Comparison of ENCODE assay signal across 8 mouse cellular contexts in genomic region chr10:128495270-128495669, GRCm38 (mm10). TPM values are rescaled to one million over a fixed set of nuclear protein-coding genes. Genes with fewer than 3 reads are reported as not detected.
DNase-seq lines count a peak whose midpoint lies in the region; ATAC-seq and TF ChIP-seq lines count a peak whose summit lies in the region.
"Had no signal": no experiment of that assay in that cellular context is flagged by ENCODE, and none has a peak within 500 bp of the region (broad histone marks: within the 10 kb centered on the region; RNA-seq: fewer than 3 reads in every experiment).

No protein-coding gene starts in this region.

- TF ChIP-seq POLR2A in myocyte (IDR thresholded peaks at IDR 0.05; ENCODE audit: insufficient read length, low read depth), result no peak

- H3K4me2 ChIP-seq in kidney, embryonic 15.5 days, result peak overlapping the region; percentile 83
- peak overlapping the region; percentile 86 for H3K4me2 ChIP-seq in hindbrain, embryonic 15.5 days
- peak overlapping the region; percentile 96 for H3K4me2 ChIP-seq in myocyte (ENCODE audit: low read depth)

- H3ac ChIP-seq in myocyte (ENCODE audit: control insufficient read depth, insufficient read length), result peak overlapping the region; percentile 12

- no peaks in the 10 kb centered on the region for H3K9me3 ChIP-seq in kidney, embryonic 15.5 days (replicated peaks)
- H3K9me3 ChIP-seq in hindbrain, embryonic 15.5 days, result no peaks in the 10 kb centered on the region

- H3K27ac ChIP-seq in kidney, embryonic 15.5 days, result 0 out of 2 replicates have a peak overlapping the region, but pooled peaks have one; percentile 100
- H3K27ac ChIP-seq in hindbrain, embryonic 15.5 days (replicated peaks), result peak overlapping the region; percentile 98; the same call in 1 of the 2 replicates

- WGBS in kidney, embryonic 15.5 days, result 76% methylated on average over 2 of the region's 2 CpGs
- WGBS in hindbrain, embryonic 15.5 days, result 75% methylated on average over 2 of the region's 2 CpGs

- H3K4me3 ChIP-seq in kidney, embryonic 15.5 days (replicated peaks), result peak overlapping the region; percentile 89
- H3K4me3 ChIP-seq in hindbrain, embryonic 15.5 days, result peak overlapping the region; percentile 55
- H3K4me3 ChIP-seq in myocyte, result peak overlapping the region; percentile 98

- no peaks in the 10 kb centered on the region for H3K27me3 ChIP-seq in kidney, embryonic 15.5 days
- H3K27me3 ChIP-seq in hindbrain, embryonic 15.5 days, result no peaks in the 10 kb centered on the region
- no peaks in the 10 kb centered on the region for H3K27me3 ChIP-seq in myocyte (ENCODE audit: control insufficient read depth, insufficient read depth, insufficient read length)

- H3K9ac ChIP-seq in kidney, embryonic 15.5 days, result 0 out of 2 replicates have a peak overlapping the region, but pooled peaks have one; percentile 83
- H3K9ac ChIP-seq in hindbrain, embryonic 15.5 days, result 0 out of 2 replicates have a peak overlapping the region, but pooled peaks have one; percentile 79

- H3K4me1 ChIP-seq in kidney, embryonic 15.5 days, result peaks cover 66% of the 10 kb centered on the region
- H3K4me1 ChIP-seq in hindbrain, embryonic 15.5 days (replicated peaks), result peaks cover 59% of the 10 kb centered on the region

- no peak for ATAC-seq in kidney, embryonic 15.5 days (replicated peaks; ENCODE audit: low FRiP score)
- ATAC-seq in hindbrain, embryonic 15.5 days (ENCODE audit: low FRiP score, low read depth), result no peak
- no peak for ATAC-seq in cerebellum, adult (ENCODE audit: insufficient number of reproducible peaks, low FRiP score, low TSS enrichment)

- H3K79me2 ChIP-seq in myocyte (ENCODE audit: control insufficient read depth, insufficient read depth), result peaks cover 47% of the 10 kb centered on the region

- peaks cover 17% of the 10 kb centered on the region for H3K36me3 ChIP-seq in kidney, embryonic 15.5 days
- peaks cover 12% of the 10 kb centered on the region for H3K36me3 ChIP-seq in hindbrain, embryonic 15.5 days
- H3K36me3 ChIP-seq in myocyte (ENCODE audit: control insufficient read depth, insufficient read depth), result peaks cover 13% of the 10 kb centered on the region

- no peak for DNase-seq in kidney, postnatal 36 days
- peak; percentile 49 for DNase-seq in adipocyte (ENCODE audit: low spot score)
- DNase-seq in layer of hippocampus, adult 9-10 months (ENCODE audit: low spot score), result no peak
- DNase-seq: lung, postnatal 4 days had no signal

TF ChIP-seq in myocyte, 11 proteins besides CTCF, POLR2A, EP300 and RAD21:
- TF ChIP-seq MYOD1 (IDR thresholded peaks at IDR 0.05; ENCODE audit: control insufficient read depth in 1 of 3, insufficient read length in 2 of 3, low read depth in 2 of 3), result no peak
- no peak for TF ChIP-seq USF1 (IDR thresholded peaks at IDR 0.05; ENCODE audit: low read depth)
- no peak for TF ChIP-seq TCF12 (IDR thresholded peaks at IDR 0.05; ENCODE audit: insufficient read depth, poor library complexity, severe bottlenecking)
- TF ChIP-seq SRF (IDR thresholded peaks at IDR 0.05; ENCODE audit: control insufficient read depth, insufficient read length, low read depth), result no peak
- TF ChIP-seq MYOG (IDR thresholded peaks at IDR 0.05; ENCODE audit: control insufficient read depth in 1 of 3, insufficient read depth in 1 of 3, insufficient read length in 2 of 3, low read depth in 2 of 3), result no peak
- TF ChIP-seq MAX (IDR thresholded peaks at IDR 0.05; ENCODE audit: low read depth), result no peak
- no peak for TF ChIP-seq E2F4 (IDR thresholded peaks at IDR 0.05; ENCODE audit: insufficient read depth)
- TF ChIP-seq TCF3 (IDR thresholded peaks at IDR 0.05; ENCODE audit: insufficient read length, low read depth), result no peak
- TF ChIP-seq POLR2AphosphoS2 (IDR thresholded peaks at IDR 0.05; ENCODE audit: insufficient read length, low read depth), result no peak
- no peak for TF ChIP-seq REST (IDR thresholded peaks at IDR 0.05; ENCODE audit: insufficient read depth, insufficient read length)
- no peak for TF ChIP-seq CEBPB (IDR thresholded peaks at IDR 0.05; ENCODE audit: insufficient read depth, poor library complexity, severe bottlenecking)

RNA-seq across cellular contexts. Expression of gene Myl6, which starts 1.3 kb away (rescaled TPM):
- 1,170 and 1,259 TPM in 2 replicates for polyA plus RNA-seq in kidney, embryonic 15.5 days (2015; fragmentation: Nextera tagmentation; extraction: Ambion mirVana)
- polyA plus RNA-seq in hindbrain, embryonic 15.5 days (2015; fragmentation: Nextera tagmentation; extraction: Ambion mirVana), result 944 and 959 TPM in 2 replicates
- polyA plus RNA-seq in myocyte (2012; fragmentation: generic; extraction: Trizol), result 2,234 TPM

RNA-seq across cellular contexts. Expression of gene Myl6b, which starts 3.2 kb away (rescaled TPM):
- polyA plus RNA-seq in kidney, embryonic 15.5 days (2015; fragmentation: Nextera tagmentation; extraction: Ambion mirVana), result 4.2 and 4.7 TPM in 2 replicates
- polyA plus RNA-seq in hindbrain, embryonic 15.5 days (2015; fragmentation: Nextera tagmentation; extraction: Ambion mirVana), result 5.7 and 6.5 TPM in 2 replicates
- 734 TPM for polyA plus RNA-seq in myocyte (2012; fragmentation: generic; extraction: Trizol)

RNA-seq across cellular contexts. Expression of gene Esyt1, which starts 30.4 kb away (rescaled TPM):
- polyA plus RNA-seq in kidney, embryonic 15.5 days (2015; fragmentation: Nextera tagmentation; extraction: Ambion mirVana), result 19.4 and 22.8 TPM in 2 replicates
- polyA plus RNA-seq in hindbrain, embryonic 15.5 days (2015; fragmentation: Nextera tagmentation; extraction: Ambion mirVana), result 14.2 and 14.8 TPM in 2 replicates
- polyA plus RNA-seq in myocyte (2012; fragmentation: generic; extraction: Trizol), result 166 TPM

RNA-seq across cellular contexts. Expression of gene Smarcc2, which starts 36.2 kb away (rescaled TPM):
- 75.9 and 77.2 TPM in 2 replicates for polyA plus RNA-seq in kidney, embryonic 15.5 days (2015; fragmentation: Nextera tagmentation; extraction: Ambion mirVana)
- 167 and 177 TPM in 2 replicates for polyA plus RNA-seq in hindbrain, embryonic 15.5 days (2015; fragmentation: Nextera tagmentation; extraction: Ambion mirVana)
- 52.5 TPM for polyA plus RNA-seq in myocyte (2012; fragmentation: generic; extraction: Trizol)

RNA-seq across cellular contexts. Expression of gene Zc3h10, which starts 52.3 kb away (rescaled TPM):
- 16.2 and 17.7 TPM in 2 replicates for polyA plus RNA-seq in kidney, embryonic 15.5 days (2015; fragmentation: Nextera tagmentation; extraction: Ambion mirVana)
- 18.2 and 20.0 TPM in 2 replicates for polyA plus RNA-seq in hindbrain, embryonic 15.5 days (2015; fragmentation: Nextera tagmentation; extraction: Ambion mirVana)
- polyA plus RNA-seq in myocyte (2012; fragmentation: generic; extraction: Trizol), result 13.8 TPM

Comparison
In these comparisons a context has a peak if more than half of its experiments do, and no peak if none do; other contexts are left out.
1. RNA of gene Myl6b, which starts 3.2 kb away (polyA plus RNA-seq): 734 TPM in myocyte (single experiment); 5.7 to 6.5 TPM in hindbrain, embryonic 15.5 days and 4.2 to 4.7 TPM in kidney, embryonic 15.5 days; every median in the first group is over 10 times any median in the second.
2. Peak in every context shown above with its lines, with median percentiles within 50 percentile points of each other: H3K4me2 ChIP-seq and H3K4me3 ChIP-seq.